Comparison of ENCODE assay signal across 8 mouse cellular contexts in the genomic region with DNA sequence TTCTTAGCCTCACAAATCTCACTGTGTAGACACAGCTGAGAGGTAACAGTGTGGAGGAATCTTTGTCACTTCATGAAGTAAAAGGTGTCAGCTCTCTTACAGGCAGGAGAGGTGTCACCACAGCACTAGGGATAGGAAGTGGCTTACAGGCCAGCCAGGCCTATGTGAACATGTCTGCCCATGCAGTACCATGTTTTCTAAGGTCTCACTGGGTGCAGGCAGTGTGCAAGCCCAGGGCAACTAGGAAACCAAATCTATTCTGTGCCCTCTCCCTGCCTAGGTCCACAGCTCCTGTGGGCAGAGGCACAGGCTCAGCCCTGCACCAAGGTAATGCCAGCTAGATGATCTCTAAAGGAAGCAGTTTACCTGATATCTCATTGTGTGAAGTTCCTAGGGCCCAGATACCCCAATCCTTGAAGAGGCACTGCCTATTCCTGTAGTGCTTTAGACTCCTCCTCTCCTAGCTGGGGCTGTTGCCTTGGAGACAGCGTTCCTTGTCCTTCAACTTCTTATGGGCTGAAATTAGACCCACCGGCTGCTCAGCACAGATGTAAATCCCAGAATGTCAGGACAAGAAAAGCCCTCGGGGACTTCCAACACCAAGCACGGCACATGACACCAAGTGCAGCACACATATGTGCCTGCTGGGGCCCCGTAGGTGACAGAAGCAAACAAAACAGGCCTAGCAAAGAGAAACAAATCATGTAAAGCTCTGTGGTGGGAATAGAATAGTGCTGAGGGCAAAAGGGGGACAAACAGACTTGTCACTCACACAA. TPM values are rescaled to one million over a fixed set of nuclear protein-coding genes. Genes with fewer than 3 reads are reported as not detected.
DNase-seq lines count a peak whose midpoint lies in the region; ATAC-seq lines count a peak whose summit lies in the region.

No protein-coding gene starts in this region.

- WGBS in embryonic facial prominence, embryonic 14.5 days, result 10% methylated on average over 5 of the region's 5 CpGs
- 9% methylated on average over 5 of the region's 5 CpGs for whole genome bisulfite sequencing in midbrain, embryonic 16.5 days

- H3K9ac ChIP-seq in embryonic facial prominence, embryonic 14.5 days (ENCODE audit: low read depth, low read length), result no peak overlapping the region
- no peak overlapping the region for H3K9ac ChIP-seq in midbrain, embryonic 16.5 days (ENCODE audit: low read depth, low read length)

- no peaks in the 10 kb centered on the region for H3K36me3 ChIP-seq in embryonic facial prominence, embryonic 14.5 days (ENCODE audit: control insufficient read depth, insufficient read depth, low read length)
- H3K36me3 ChIP-seq in midbrain, embryonic 16.5 days (ENCODE audit: control insufficient read depth, insufficient read depth, low read length), result no peaks in the 10 kb centered on the region

- H3K27me3 ChIP-seq in embryonic facial prominence, embryonic 14.5 days (replicated peaks; ENCODE audit: control insufficient read depth, insufficient read depth, low read length), result no peaks in the 10 kb centered on the region
- no peaks in the 10 kb centered on the region for H3K27me3 ChIP-seq in midbrain, embryonic 16.5 days (ENCODE audit: control insufficient read depth, insufficient read depth, low read depth, low read length)

- DNase-seq in gastrocnemius, adult 8-10 months (ENCODE audit: low spot score in 2 of 2), result peak; percentile 11 to 19
- no peak for DNase-seq in gastrocnemius, postnatal 25 days
- DNase-seq in embryonic facial prominence, embryonic 14.5 days (ENCODE audit: low spot score), result peak; percentile 87
- DNase-seq in layer of hippocampus, adult 18-20 months (ENCODE audit: low spot score in 2 of 2), result peak; percentile 43 to 63
- DNase-seq in urinary bladder, adult 18-20 months (ENCODE audit: low spot score in 2 of 2), result no peak
- no peak for DNase-seq in ovary, adult 18-20 months (ENCODE audit: low spot score)
- no peak for DNase-seq in spleen, postnatal 36 days (ENCODE audit: low spot score in 2 of 2)

- H3K27ac ChIP-seq in embryonic facial prominence, embryonic 14.5 days (replicated peaks; ENCODE audit: low read depth, low read length), result no peak overlapping the region
- peak overlapping the region; percentile 6; the same call in 1 of the 2 replicates for H3K27ac ChIP-seq in midbrain, embryonic 16.5 days (ENCODE audit: low read length)

- no peak overlapping the region for H3K4me2 ChIP-seq in embryonic facial prominence, embryonic 14.5 days (ENCODE audit: low read depth, low read length)
- no peak overlapping the region for H3K4me2 ChIP-seq in midbrain, embryonic 16.5 days (ENCODE audit: low read length)

- no peaks in the 10 kb centered on the region for H3K9me3 ChIP-seq in embryonic facial prominence, embryonic 14.5 days (ENCODE audit: control insufficient read depth, low read length)
- no peaks in the 10 kb centered on the region for H3K9me3 ChIP-seq in midbrain, embryonic 16.5 days (replicated peaks; ENCODE audit: control insufficient read depth, low read length, poor library complexity, severe bottlenecking)

- peak; percentile 96 for ATAC-seq in embryonic facial prominence, embryonic 14.5 days (ENCODE audit: low read depth)
- peak; percentile 76 for ATAC-seq in midbrain, embryonic 16.5 days

- no peak overlapping the region for H3K4me3 ChIP-seq in embryonic facial prominence, embryonic 14.5 days (ENCODE audit: low read depth, low read length)
- H3K4me3 ChIP-seq in midbrain, embryonic 16.5 days (ENCODE audit: low read depth, low read length), result no peak overlapping the region

- H3K4me1 ChIP-seq in embryonic facial prominence, embryonic 14.5 days (ENCODE audit: control insufficient read depth, insufficient read depth, low read length), result no peaks in the 10 kb centered on the region
- peaks cover 17% of the 10 kb centered on the region for H3K4me1 ChIP-seq in midbrain, embryonic 16.5 days (ENCODE audit: control insufficient read depth, insufficient read depth, low read length)

RNA-seq across cellular contexts. Expression of gene Chchd6, which starts 10.6 kb away (rescaled TPM):
- 1 to 10 TPM; 2.8 to 4.3 (median 3.4) TPM for total RNA-seq in gastrocnemius, adult 8-10 months (2022)
- total RNA-seq in gastrocnemius, postnatal 25 days (2021), result 1 to 10 TPM; 1.6 to 3.0 TPM
- polyA plus RNA-seq in embryonic facial prominence, embryonic 14.5 days (2014; fragmentation: Nextera tagmentation; extraction: Ambion mirVana), result 53.5 and 62.8 TPM in 2 replicates
- total RNA-seq in layer of hippocampus, adult 18-20 months (2021), result 10 to 100 TPM; 69.6 to 76.4 TPM
- polyA plus RNA-seq in midbrain, embryonic 16.5 days (2015; fragmentation: Nextera tagmentation; extraction: Ambion mirVana), result 170 and 191 TPM in 2 replicates

RNA-seq across cellular contexts. Expression of gene Txnrd3, which starts 59.0 kb away (rescaled TPM):
- total RNA-seq in gastrocnemius, adult 8-10 months (2022), result 1 to 10 TPM; 3.1 to 4.9 (median 3.6) TPM
- 1 to 10 TPM; 4.3 to 4.7 TPM for total RNA-seq in gastrocnemius, postnatal 25 days (2021)
- polyA plus RNA-seq in embryonic facial prominence, embryonic 14.5 days (2014; fragmentation: Nextera tagmentation; extraction: Ambion mirVana), result 10.2 and 12.0 TPM in 2 replicates
- 1 to 10 TPM; 3.7 to 4.0 TPM for total RNA-seq in layer of hippocampus, adult 18-20 months (2021)
- 15.4 and 15.5 TPM in 2 replicates for polyA plus RNA-seq in midbrain, embryonic 16.5 days (2015; fragmentation: Nextera tagmentation; extraction: Ambion mirVana)

Comparison
In these comparisons a context has a peak if more than half of its experiments do, and no peak if none do; other contexts are left out.
1. DNase-seq: peak in gastrocnemius, adult 8-10 months (2 of 2), embryonic facial prominence, embryonic 14.5 days (single experiment) and layer of hippocampus, adult 18-20 months (2 of 2); none in gastrocnemius, postnatal 25 days (single experiment), urinary bladder, adult 18-20 months (0 of 2), ovary, adult 18-20 months (single experiment) and spleen, postnatal 36 days (0 of 2).
2. RNA of gene Chchd6, which starts 10.6 kb away (total RNA-seq): 69.6 to 76.4 TPM in layer of hippocampus, adult 18-20 months; 2.8 to 4.3 TPM in gastrocnemius, adult 8-10 months and 1.6 to 3.0 TPM in gastrocnemius, postnatal 25 days; every median in the first group is over 10 times any median in the second.